Mouse (Mus musculus) A20 (cell line): ENCODE measurements at regions not wholly inside any gene's neighbourhood (a gene's known extent, or its start where the extent isn't known, plus 50 kb on each side); places are given as distances from the start of the nearest gene placed in this dataset.

Source experiments
- DNase-seq: peaks from one replicate; pipeline ENCODE4 v3.0.0-alpha.2; 2011; ENCODE audit warnings: low read depth, low spot score

GRCm38 (mm10) chr14:78372102-78372501 lies 64.3 kb upstream of the Tnfsf11 start:
- no peak for DNase-seq

GRCm38 (mm10) chr14:78368881-78369280 lies 61.0 kb upstream of the Tnfsf11 start:
- no peak for DNase-seq

GRCm38 (mm10) chr14:78364822-78365221 lies 57.0 kb upstream of the Tnfsf11 start:
- DNase-seq = no peak

GRCm38 (mm10) chr14:78363123-78363522 lies 55.3 kb upstream of the Tnfsf11 start:
- no peak for DNase-seq
